Mouse (Mus musculus): ENCODE data around the gene Susd1.

Susd1 gene

GRCm38 (mm10) chr4:59324317-59324716 lies 114.1 kb downstream of the Susd1 start:
- in situ Hi-C loops (cut with MseI, MboI): no loop called here

DNA sequence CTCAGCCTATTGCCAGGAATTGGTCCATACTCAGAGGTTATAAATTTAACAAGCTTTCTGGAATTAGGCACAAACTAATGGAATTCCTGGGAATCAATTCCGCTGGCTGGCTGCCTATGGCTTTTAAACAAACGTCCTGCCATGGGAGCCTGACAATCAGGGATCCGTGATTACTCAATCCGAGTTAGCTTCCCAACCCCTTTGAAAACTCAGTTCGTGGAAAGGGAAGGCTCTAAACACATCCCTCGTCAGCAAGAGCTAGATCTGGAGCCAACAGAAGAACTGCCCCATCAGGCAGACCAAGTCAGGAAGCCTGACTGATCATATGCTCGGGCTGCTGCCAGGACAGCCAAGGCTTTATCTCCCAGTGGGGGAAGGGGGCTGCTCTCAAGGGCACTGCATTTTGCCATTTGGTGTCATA lies 115.2 kb downstream of the Susd1 start:
- in situ Hi-C loops (cut with MseI, MboI): no loop called here

DNA sequence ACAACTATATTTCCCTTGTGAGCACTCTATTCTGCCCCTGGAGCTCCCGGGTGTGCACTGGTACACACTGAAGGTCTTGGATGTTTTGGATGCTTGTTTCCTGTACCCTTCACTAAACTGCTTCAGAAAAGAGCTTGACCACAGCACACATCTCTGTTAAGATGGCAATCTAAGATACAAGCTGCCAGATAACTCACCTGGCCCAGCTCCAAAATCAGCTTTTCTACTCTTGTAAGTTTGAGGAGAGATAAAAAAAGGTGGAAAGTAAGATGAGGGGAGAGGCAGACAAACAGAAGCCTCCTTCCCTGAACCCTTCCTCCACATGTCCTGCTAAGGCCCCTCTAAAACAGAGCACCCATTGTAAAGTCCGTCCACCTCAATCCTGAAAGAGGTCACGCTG lies 115.7 kb downstream of the Susd1 start:
- in situ Hi-C loops (cut with MseI, MboI): no loop called here

- in situ Hi-C loops (cut with MseI, MboI): no loop called here
Measured at GRCm38 (mm10) chr4:59322056-59322455, 116.4 kb downstream of the Susd1 start.

GRCm38 (mm10) chr4:59321181-59322008 lies 117.0 kb downstream of the Susd1 start:
- in situ Hi-C loops (cut with MseI, MboI): no loop called here

DNA sequence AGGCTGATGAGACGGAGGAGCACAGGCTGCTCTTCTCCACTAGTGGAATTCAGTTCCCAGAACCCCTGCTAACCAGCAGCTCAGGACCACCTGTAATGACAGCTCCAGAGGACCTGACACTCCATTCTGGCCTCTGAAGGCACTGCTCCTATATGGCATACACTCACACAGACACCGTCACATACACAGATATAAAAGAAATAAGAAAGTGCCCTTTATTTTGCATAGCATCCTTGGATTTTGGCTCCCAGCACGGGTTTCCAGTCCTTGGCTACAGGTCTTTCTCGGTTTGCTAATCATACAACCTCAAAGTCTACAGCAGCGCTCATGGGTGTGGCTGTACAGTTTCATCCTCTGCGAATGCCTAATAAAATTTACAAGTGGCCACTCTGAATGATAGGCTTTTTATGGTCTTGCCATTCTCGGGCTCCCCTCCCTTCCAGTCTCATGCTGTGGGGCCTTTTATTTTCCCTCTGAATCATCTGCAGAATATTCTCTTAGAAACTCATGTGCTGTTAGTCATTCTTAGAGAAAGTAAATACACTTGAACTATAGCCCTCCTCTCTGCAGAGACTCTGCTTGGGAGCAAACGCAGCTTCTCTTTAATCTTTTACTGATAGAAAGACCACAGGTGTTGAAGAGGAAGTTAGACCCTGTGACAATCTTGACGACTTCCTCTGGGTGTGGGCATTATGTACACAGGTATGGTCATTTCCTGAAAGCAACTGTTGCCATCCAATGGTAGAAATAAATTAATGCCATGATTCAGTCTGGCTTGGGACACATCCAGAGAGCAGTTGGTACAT lies 119.1 kb downstream of the Susd1 start:
- in situ Hi-C loops (cut with MseI, MboI): no loop called here

DNA sequence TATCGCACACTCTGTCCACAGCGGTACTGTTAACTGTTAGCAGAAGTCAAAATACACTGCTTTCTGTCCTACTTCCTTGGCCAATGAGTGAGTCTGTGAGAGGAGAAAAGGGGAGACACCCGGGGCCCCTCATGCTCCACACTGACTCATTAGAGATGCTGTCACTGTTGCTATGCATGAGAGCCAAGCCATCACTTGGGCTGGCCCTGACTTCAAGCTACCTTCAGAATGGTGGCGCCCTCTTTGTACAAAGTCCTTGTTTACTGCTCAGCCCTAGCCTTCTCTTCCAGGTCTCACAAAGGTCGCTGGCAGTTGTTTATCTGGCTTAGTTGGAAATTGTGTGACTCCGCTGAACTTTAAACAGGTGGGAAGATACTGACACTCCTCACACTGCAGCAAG lies 119.8 kb downstream of the Susd1 start:
- in situ Hi-C loops (cut with MseI, MboI): no loop called here

- in situ Hi-C loops (cut with MseI, MboI): no loop called here
Measured at GRCm38 (mm10) chr4:59315553-59316405, 122.7 kb downstream of the Susd1 start.

- in situ Hi-C loops (cut with MseI, MboI): no loop called here
Measured at GRCm38 (mm10) chr4:59314939-59315552, 123.4 kb downstream of the Susd1 start.

GRCm38 (mm10) chr4:59312945-59313344 lies 125.5 kb downstream of the Susd1 start:
- in situ Hi-C loops (cut with MseI, MboI): no loop called here

DNA sequence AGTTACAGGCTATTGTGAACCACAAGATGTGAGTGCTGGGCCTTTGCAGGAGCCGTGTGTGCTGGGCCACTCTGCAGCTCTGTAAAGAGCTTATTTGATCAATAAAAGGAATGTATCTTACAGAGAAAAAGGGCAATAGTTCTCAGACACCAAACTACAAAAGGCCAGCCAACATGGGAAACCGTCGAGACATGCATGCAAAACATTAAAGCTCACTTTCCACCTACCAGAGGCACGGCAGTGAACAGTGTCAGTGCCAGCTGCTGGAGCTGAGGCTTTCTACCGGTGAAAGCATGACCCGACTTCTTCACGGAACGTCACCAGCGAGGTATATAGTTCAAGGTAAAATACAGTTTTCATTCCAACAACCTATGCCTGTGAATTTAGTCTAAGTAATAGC lies 127.8 kb downstream of the Susd1 start:
- in situ Hi-C loops (cut with MseI, MboI): no loop called here

GRCm38 (mm10) chr4:59307841-59308589 lies 130.4 kb downstream of the Susd1 start:
- in situ Hi-C loops (cut with MseI, MboI): no loop called here

- in situ Hi-C loops (cut with MseI, MboI): no loop called here
Measured at GRCm38 (mm10) chr4:59302387-59302786, 136.0 kb downstream of the Susd1 start.

DNA sequence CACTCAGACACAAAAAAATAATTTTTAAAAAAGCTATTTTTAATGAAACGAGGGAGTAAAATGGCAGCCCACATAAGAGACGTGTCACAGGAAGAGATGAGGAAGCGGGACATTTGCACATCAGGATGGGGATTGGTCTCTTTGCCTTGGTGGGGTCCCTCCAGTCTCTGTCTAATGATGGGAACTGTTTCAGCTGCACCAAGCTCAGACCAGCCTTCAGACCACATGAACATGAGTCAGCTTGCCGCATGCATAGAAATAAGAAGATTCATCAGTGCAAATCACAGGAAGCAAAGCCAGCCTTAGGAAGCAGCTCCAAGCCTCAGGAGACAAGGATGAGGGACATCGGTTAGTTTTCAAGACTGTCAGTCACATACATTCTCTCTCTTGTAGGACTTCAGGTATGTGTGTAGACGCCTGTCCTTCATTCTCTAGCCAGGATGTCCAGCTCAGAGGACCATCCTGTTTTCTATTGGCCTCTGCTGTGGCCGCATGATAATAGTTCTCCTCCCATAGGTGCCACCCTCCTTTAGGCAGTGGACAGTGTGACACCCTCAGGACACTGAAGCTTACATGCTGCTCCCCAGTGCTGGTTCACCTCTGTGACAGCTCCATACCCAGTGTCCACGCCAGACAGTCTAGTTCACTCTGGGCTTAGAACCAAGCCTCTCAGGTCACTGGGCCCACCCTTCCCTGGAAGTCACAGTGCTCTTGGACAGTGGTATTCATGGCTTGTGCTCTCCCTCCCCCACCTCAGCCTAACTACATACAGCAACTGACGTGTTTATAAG lies 137.2 kb downstream of the Susd1 start:
- in situ Hi-C loops (cut with MseI, MboI): no loop called here

DNA sequence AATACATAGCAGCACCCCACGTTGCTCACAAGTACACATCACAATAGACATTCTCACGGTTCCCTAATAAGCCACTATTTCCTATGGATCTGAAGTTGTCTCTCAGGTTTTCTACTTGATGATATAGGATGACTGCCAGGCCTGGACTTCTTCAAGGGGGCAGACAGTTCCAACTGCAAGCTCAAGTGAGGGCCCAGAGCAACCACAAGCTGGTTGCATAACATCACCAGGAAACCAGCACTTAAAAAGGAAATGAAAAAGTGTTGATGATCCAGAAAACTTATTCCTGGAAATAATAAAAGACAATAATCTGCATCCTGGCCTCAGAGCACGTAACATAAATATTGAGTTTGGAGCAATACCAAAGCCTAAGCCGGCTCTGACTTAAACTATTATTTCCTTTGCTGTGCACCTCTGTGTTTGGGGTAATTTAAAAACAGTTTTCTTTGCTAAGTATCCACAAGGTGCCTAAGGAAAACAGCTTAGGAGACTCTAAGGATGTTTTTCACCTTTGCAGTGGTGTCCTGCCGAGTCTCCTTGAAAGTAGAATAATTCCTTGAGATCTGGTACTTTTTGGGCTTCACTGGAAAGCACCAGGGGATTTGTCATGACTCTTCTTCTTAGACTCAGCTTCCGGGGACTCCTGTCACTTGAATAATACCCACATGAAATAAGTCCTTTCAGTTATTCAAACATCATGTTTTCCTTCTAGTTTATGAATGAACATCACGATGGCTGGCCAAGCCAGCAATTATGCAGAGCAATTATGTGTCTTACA lies 139.5 kb downstream of the Susd1 start:
- in situ Hi-C loops (cut with MseI, MboI): no loop called here

DNA sequence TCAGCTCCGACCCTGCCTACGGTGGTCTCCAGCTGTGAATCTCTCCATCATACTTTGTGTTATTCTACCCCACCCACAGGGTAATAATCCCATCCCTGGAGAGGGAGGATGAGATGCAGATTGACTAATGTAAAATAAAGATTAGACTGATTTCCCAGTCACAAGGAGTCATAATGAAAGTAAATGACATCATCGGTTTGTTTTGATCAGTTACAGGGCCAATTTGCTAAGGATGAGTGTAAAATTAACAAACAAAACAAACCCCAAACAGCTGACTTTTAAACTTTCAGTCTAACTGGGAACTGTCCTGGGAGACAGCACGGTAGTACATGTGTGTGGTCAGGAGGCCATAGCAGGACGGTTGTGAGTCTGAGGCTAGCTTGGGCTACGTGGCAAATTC lies 143.3 kb downstream of the Susd1 start:
- in situ Hi-C loops (cut with MseI, MboI): no loop called here

- in situ Hi-C loops (cut with MseI, MboI): no loop called here
Measured at GRCm38 (mm10) chr4:59294661-59295060, 143.8 kb downstream of the Susd1 start.

- in situ Hi-C loops (cut with MseI, MboI): no loop called here
Measured at GRCm38 (mm10) chr4:59291914-59292718, 146.3 kb downstream of the Susd1 start.
